Mouse (Mus musculus): Measurements from ENCODE around the gene Saal1. TPM values are rescaled to one million over a fixed set of nuclear protein-coding genes. Genes with fewer than 3 reads are reported as not detected.
A peak's percentile ranks its signal among the peaks of the same experiment; 100 is the strongest.
"Not testable (repeated sequence)": the region's sequence is repeated elsewhere in the genome, so short reads cannot be mapped to it uniquely, and the experiment has no call there.

Gene Saal1
- polyA plus RNA-seq, 2 experiments from 2014 or later = 16.0 to 20.2 TPM

DNA sequence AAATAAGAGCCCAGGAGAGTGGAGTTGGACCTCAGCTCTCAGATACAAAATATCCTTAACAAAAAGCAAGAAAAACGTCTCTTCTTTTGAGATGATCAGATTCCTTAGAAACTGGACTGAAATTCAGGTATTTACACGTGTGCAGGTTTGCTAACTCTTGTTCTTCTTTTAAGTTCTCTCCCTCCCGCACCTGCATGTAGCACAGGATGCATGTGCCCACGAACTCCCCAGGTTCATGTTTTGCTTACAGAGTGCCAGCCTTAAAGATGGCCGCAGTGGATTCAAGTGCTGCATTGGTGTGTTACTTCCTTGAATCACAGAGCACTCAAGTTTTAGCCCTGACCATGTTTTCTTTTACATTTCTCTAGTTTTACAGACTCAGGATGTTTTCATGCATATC lies 23.7 kb downstream of the Saal1 start:
- ATAC-seq = no peak

DNA sequence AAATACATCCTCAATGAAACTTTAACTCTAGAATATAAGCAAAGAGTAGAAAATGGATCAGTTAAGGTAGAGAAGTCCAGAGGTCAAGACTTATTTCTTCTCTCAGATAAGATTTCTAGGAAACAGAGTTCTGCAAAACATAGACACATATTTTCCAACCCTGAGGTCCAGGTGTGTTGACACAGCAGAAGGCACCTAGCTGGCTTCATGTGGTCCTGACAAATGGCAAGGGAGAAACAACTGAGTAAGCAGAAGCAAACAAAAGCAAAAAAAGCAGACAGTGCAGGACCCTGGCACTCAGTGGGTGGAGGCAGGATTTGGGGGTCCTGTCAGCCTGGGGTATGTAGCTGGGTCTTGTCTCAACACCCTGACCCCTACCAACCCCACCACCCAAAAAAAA lies 29.7 kb downstream of the Saal1 start:
- no peak for ATAC-seq

GRCm38 (mm10) chr7:46679044-46679443 lies 31.4 kb downstream of the Saal1 start:
- ATAC-seq = not testable (repeated sequence)

- no peak for ATAC-seq
Observed at GRCm38 (mm10) chr7:46678417-46678816, 32.1 kb downstream of the Saal1 start.

- ATAC-seq = no peak
Observed at GRCm38 (mm10) chr7:46676808-46677360, 33.6 kb downstream of the Saal1 start.

GRCm38 (mm10) chr7:46675886-46676285 lies 34.6 kb downstream of the Saal1 start:
- ATAC-seq = no peak

DNA sequence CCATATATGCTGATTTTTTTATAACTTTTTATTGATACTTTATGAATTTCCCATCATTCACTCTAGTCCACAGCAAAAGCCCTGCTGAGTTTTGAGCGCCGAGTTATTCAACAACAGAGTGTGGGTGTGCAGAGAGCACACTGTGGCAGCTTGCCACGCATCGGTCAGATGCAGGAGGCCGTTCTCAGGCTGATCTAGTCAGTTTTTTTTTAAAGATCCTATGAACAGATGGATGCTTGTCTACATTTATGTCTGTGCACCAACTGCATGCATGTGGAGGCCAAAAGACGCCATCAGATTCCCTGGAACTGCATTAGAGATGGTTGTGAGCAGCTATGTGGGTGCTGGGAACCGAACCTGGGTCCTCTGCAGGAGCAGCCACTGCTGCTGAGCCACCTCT lies 35.4 kb downstream of the Saal1 start:
- no peak for ATAC-seq

DNA sequence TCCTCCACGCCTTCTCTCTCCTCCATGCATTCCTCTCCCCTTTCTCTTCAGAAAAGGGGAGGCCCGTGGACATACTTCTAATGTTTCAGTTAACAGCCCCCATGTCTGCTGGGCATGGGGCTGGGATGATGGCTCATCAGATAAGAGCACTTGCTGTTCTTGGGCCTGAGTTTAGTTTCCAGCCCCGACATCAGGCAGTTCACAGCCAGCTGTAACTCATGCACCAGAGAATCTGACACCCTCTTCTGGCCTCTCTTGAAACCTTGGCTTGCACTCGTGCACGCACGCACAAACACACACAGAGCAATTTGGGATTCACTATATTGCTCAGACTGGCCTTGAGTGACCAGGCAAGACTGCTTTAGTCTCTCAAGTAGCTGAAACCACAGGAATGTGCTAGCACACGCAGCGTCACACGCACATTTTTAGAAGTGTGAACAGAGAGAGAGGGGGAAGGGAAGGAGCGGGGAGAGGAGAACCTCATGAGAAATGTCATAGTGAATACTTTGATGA lies 38.3 kb downstream of the Saal1 start, which contains the start of gene Tph1:
TSS of gene Tph1 (minus strand) at position 378 of the 513 bp plus-strand sequence.
- no peak for ATAC-seq

DNA sequence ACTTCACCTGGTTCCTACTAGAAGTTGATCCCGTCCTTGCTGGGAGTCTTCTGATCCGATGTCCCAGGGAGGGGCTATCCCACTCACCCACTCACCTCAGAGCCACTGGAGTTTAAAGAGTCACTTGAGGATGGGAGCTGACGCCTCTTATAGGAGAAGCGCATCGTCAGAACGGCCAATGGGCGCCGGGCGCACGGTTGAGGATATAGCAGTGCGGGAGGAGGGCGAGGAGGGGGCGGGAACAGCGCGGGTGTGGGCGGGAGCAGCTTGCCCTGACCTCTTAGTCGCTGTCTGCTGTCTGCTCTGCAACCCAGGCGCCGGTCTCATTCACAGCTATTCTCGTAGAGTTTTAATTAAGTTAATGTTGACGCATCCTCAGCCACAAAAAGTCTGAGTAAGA lies 43.2 kb downstream of the Saal1 start:
- ATAC-seq = no peak

- no peak for ATAC-seq
Observed at GRCm38 (mm10) chr7:46665236-46665635, 45.2 kb downstream of the Saal1 start.

GRCm38 (mm10) chr7:46661591-46662090 lies 48.8 kb downstream of the Saal1 start:
- ATAC-seq = no peak

GRCm38 (mm10) chr7:46652279-46652678 lies 58.2 kb downstream of the Saal1 start:
- ATAC-seq = no peak

- not testable (repeated sequence) for ATAC-seq
Observed at GRCm38 (mm10) chr7:46650231-46650630, 60.2 kb downstream of the Saal1 start.

- ATAC-seq = no peak
Observed at GRCm38 (mm10) chr7:46648431-46649140, 61.9 kb downstream of the Saal1 start.

DNA sequence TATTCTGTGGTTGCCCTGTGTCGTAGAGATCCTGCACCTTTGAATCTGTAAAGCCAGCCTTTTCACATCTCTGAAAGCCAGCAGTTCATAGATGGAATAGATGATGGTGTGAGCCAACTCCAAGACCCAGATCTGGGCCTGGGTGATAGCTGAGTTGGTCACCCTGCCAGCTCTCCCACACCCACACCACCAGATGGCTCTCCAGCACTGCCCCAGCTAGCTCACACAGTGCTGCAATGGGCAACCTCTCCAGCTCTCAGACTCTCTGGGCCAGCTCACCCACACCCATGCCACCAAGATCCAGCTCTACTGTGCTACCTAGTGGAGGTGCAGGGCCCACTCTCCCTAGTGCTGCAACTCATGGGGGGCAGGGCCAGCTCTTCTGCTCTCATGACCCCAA lies 67.3 kb downstream of the Saal1 start:
- ATAC-seq = no peak

DNA sequence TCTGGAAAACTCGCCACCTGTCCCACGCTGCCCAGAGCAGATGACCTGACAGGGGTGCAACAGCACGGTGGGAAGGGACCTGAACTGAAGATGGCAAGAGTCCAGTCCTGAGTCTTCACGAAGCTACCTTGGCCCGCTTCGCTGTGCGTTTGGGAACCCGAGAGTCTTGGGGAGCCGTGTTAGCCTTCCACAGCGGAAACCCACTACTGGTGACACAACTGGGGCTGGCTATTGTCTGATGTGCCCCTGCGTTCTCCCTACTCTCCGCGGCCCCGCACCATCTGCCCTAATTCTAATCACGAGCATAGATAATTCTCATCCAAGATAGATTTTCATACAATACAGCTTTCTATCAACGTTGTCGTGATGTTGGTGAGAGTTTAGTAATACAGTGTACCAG lies 70.4 kb downstream of the Saal1 start:
- ATAC-seq = peak; percentile 28

DNA sequence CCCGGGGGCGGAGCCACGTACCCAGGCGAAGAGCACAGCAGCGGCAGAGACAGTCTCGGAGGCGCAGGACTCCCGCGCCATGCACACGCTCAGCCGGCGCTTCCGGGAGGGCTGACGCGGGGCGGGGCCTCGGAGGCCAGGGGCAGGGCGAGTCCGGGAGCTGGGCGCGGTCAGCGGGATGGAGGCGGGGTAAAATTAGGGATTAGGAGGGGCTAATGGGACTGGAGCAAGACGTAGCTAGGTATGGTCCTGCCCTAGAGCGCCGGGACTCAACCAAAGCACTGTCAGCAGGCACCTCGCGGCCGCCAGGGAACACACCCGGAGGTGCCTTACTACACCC lies 70.8 kb downstream of the Saal1 start, which contains the start of gene Sergef:
TSS of gene Sergef (minus strand) at position 116 of the 340 bp plus-strand sequence.
- ATAC-seq = peak; percentile 96

- peak; percentile 2 for ATAC-seq
Observed at GRCm38 (mm10) chr7:46638889-46639691, 71.4 kb downstream of the Saal1 start.

Other genes with a start within 250 kb of the Saal1 start
- gene Sergef, start 70.9 kb downstream of the Saal1 start, polyA plus RNA-seq (2017; shearing (Covaris generic)) = 10 to 100 TPM; 20.2 to 25.5 TPM
- under 1 TPM in 1 of 2 experiments, not detected in 1; 0.48 TPM for gene Tph1, start 38.1 kb downstream of the Saal1 start, polyA plus RNA-seq (2017; shearing (Covaris generic))
- not detected for gene Saa3, start 5.0 kb upstream of the Saal1 start, polyA plus RNA-seq (2017; shearing (Covaris generic))
- gene Saa4, start 21.9 kb upstream of the Saal1 start, polyA plus RNA-seq (2017; shearing (Covaris generic)) = not detected
- gene Saa1, start 32.3 kb upstream of the Saal1 start, polyA plus RNA-seq (2017; shearing (Covaris generic)) = not detected
- not detected for gene Saa2, start 41.1 kb upstream of the Saal1 start, polyA plus RNA-seq (2017; shearing (Covaris generic))
- gene Hps5, start 85.4 kb upstream of the Saal1 start, polyA plus RNA-seq (2017; shearing (Covaris generic)) = 10 to 100 TPM; 14.2 to 26.1 TPM
- 10 to 100 TPM; 20.7 to 28.1 TPM for gene Gtf2h1, start 85.4 kb upstream of the Saal1 start, polyA plus RNA-seq (2017; shearing (Covaris generic))
- gene Ldha, start 130.8 kb upstream of the Saal1 start, polyA plus RNA-seq (2017; shearing (Covaris generic)) = 100 to 1,000 TPM; 817 to 958 TPM
- gene Ldhc, start 150.5 kb upstream of the Saal1 start, polyA plus RNA-seq (2017; shearing (Covaris generic)) = not detected
- 100 to 1,000 TPM in 1 of 2 experiments, 10 to 100 TPM in 1; 78.3 to 102 TPM for gene Tsg101, start 209.3 kb upstream of the Saal1 start, polyA plus RNA-seq (2017; shearing (Covaris generic))
- gene Uevld, start 247.8 kb upstream of the Saal1 start, polyA plus RNA-seq (2017; shearing (Covaris generic)) = 1 to 10 TPM; 7.5 to 9.0 TPM